Mouse (Mus musculus) neural tube, embryonic 14.5 days (tissue): ENCODE results near the gene Thada. TPM values are rescaled to one million over a fixed set of nuclear protein-coding genes. Genes with fewer than 3 reads are reported as not detected.

Source experiments
- ATAC-seq: fragments of 200-750 bp; cut with Nextera tagmentation; 2 replicates; pipeline ENCODE4 v1.8.0; 2017; ENCODE audit warnings: low read depth, mild to moderate bottlenecking, moderate TSS enrichment, moderate library complexity
- H3K27ac ChIP-seq: fragments of 300-500 bp; sonication (generic); 2 replicates; pipeline ENCODE4 v1.5.1; 2014; ENCODE audit warnings: low read depth, mild to moderate bottlenecking, control low read depth, low read length, moderate library complexity, mixed read lengths
- H3K27me3 ChIP-seq: fragments of 300-500 bp; sonication (generic); 2 replicates; pipeline ENCODE4 v1.6.1; 2014; ENCODE audit warnings: low read length; ENCODE audit not compliant: control insufficient read depth, insufficient read depth
- H3K36me3 ChIP-seq: fragments of 300-500 bp; sonication (generic); 2 replicates; pipeline ENCODE4 v1.6.1; 2014; ENCODE audit warnings: low read length, mixed read lengths; ENCODE audit not compliant: control insufficient read depth, insufficient read depth
- H3K4me1 ChIP-seq: fragments of 300-500 bp; sonication (generic); 2 replicates; pipeline ENCODE4 v1.6.1; 2014; ENCODE audit warnings: low read length; ENCODE audit not compliant: control insufficient read depth, insufficient read depth
- H3K4me2 ChIP-seq: fragments of 300-500 bp; sonication (generic); 2 replicates; pipeline ENCODE4 v1.6.1; 2014; ENCODE audit warnings: mild to moderate bottlenecking, low read depth, low read length, control low read depth
- H3K4me3 ChIP-seq: fragments of 300-500 bp; sonication (generic); 2 replicates; pipeline ENCODE4 v1.5.1; 2014; ENCODE audit warnings: low read depth, low read length, control low read depth, mixed read lengths
- H3K9ac ChIP-seq: fragments of 300-500 bp; sonication (generic); replicated peaks from 2 replicates; pipeline ENCODE4 v1.6.1; 2014; ENCODE audit warnings: low read depth, mild to moderate bottlenecking, control low read depth, low read length, mixed read lengths
- H3K9me3 ChIP-seq: fragments of 300-500 bp; sonication (generic); 2 replicates; pipeline ENCODE4 v1.6.1; 2016; ENCODE audit warnings: low read length; ENCODE audit not compliant: control insufficient read depth
- WGBS: fragments of 180-500 bp; shearing (Covaris S2); extraction: QIAGEN DNeasy Blood & Tissue Kit; methylation state at CpG from one replicate; pipeline ENCODE4 v1.1.7; 2014; 5-methylcytosine and 5-hydroxymethylcytosine counted together
- polyA plus RNA-seq: library from polyadenylated mRNA; unstranded; fragments of >200 nt; fragmentation: Nextera tagmentation; extraction: Ambion mirVana; gene quantifications from 2 replicates; pipeline ENCODE4 v1.2.1, GENCODE M21; 2014

Thada gene
- polyA plus RNA-seq, 1 experiment from 2014 or later, result 12.8 TPM

DNA sequence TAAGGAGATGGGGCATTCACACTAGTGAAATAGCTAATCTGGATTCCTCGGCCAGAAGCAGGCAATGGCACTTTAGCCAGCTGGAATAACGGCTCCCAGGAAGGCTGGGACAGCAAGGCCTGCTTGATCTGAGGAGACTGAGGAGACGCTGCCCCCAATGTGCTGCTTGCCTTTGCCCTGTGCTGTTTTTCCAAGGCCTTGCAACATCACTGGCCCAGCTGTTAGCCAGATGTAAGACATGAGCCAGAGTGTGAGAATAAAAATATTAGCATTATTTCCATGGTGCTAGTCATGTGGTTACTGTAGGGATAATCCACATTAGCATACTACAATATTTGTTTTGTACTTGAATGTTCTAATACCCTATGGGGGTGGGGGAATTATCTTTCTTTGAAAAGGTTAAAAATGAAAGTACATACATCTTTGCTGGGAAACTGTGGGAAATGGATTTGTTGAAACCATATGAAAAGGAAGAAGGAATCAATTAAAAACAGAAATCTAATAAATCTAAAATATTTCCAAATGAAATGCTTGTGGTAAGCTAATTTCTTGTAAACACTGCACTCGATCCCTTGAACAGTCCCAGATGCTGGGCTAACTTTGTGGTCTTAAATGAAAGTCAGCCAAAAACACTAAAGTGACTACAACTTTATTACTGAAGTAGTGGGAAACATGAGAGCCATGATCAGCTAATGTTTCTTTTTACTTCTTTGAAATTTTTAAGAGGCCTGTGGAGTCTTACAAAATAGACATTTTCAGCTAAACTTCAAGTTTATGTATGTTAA lies 43.8 kb downstream of the Thada start:
- no peak for ATAC-seq
- 89% methylated on average over 4 of the region's 4 CpGs for WGBS
- H3K4me3 ChIP-seq, result no peak overlapping the region
- no peak overlapping the region for H3K27ac ChIP-seq
- no peaks in the 10 kb centered on the region for H3K9me3 ChIP-seq
- no peaks in the 10 kb centered on the region for H3K4me1 ChIP-seq
- no peak overlapping the region for H3K9ac ChIP-seq
- peaks cover 18% of the 10 kb centered on the region for H3K36me3 ChIP-seq
- no peaks in the 10 kb centered on the region for H3K27me3 ChIP-seq
- no peak overlapping the region for H3K4me2 ChIP-seq

- no peaks in the 10 kb centered on the region for H3K4me1 ChIP-seq
- no peak overlapping the region for H3K4me3 ChIP-seq
- no peaks in the 10 kb centered on the region for H3K9me3 ChIP-seq
- no peak overlapping the region for H3K27ac ChIP-seq
- peaks cover 12% of the 10 kb centered on the region for H3K36me3 ChIP-seq
- ATAC-seq, result no peak
- 93% methylated on average over 4 of the region's 4 CpGs for WGBS
- H3K9ac ChIP-seq, result no peak overlapping the region
- no peaks in the 10 kb centered on the region for H3K27me3 ChIP-seq
- no peak overlapping the region for H3K4me2 ChIP-seq
Measured at GRCm38 (mm10) chr17:84421042-84421441, 45.0 kb downstream of the Thada start.

DNA sequence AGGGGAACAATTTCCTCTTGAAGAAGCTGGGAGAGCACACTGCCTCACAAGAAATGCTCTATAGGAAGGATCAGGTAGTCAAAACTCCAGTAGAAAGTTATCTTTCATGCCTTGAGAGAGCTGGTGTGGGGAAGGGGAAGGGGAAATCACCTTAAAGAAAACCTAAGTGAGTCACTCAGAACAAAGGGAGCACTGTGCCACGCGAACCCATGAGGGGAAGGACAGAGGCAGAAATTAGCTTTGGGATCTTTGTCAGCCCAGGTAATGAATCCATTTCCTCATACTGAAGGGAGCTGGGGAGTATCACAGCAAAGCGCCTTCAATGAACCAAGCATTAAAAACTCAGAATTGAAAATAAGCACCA lies 45.7 kb downstream of the Thada start:
- Histone ChIP-seq H3K9me3 (no peaks in the 10 kb centered on the region), H3K9ac (no peak overlapping the region), H3K27me3 (no peaks in the 10 kb centered on the region), H3K4me1 (no peaks in the 10 kb centered on the region), H3K4me2 (no peak overlapping the region), H3K27ac (no peak overlapping the region), H3K36me3 (peaks cover 8% of the 10 kb centered on the region; the same call in 1 of the 2 replicates), H3K4me3 (no peak overlapping the region)
- ATAC-seq, result no peak
- 79% methylated on average over 3 of the region's 3 CpGs for WGBS

- Histone ChIP-seq H3K27me3 (no peaks in the 10 kb centered on the region), H3K36me3 (peaks cover 8% of the 10 kb centered on the region; the same call in 1 of the 2 replicates), H3K4me3 (no peak overlapping the region), H3K9ac (no peak overlapping the region), H3K4me1 (no peaks in the 10 kb centered on the region), H3K27ac (no peak overlapping the region), H3K4me2 (no peak overlapping the region), H3K9me3 (no peaks in the 10 kb centered on the region)
- ATAC-seq, result no peak
- WGBS, result 71% methylated on average over 11 of the region's 11 CpGs
Measured at GRCm38 (mm10) chr17:84419326-84420275, 46.4 kb downstream of the Thada start.

DNA sequence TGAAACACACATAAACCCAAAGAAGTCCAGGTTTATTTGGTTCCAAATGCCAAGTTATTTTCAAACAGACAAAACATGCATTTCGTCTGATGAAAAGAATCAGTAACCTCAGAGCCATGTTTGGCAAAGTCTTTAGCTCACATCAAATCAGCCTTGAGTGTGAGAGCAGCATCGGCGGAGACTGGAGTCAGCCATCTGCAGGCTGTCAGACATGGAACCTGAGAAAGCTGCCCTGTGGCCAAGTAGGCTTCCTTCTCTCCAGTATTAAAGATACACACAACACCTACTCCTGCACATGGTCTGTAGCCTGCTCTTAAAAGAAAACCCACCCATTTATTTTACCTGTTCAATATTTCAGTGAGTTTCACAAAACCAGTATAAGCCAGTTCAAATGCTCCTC lies 50.1 kb downstream of the Thada start:
- Histone ChIP-seq H3K9me3 (no peaks in the 10 kb centered on the region), H3K4me2 (no peak overlapping the region), H3K9ac (no peak overlapping the region), H3K27ac (no peak overlapping the region), H3K36me3 (no peaks in the 10 kb centered on the region), H3K4me1 (no peaks in the 10 kb centered on the region), H3K27me3 (no peaks in the 10 kb centered on the region), H3K4me3 (no peak overlapping the region)
- 90% methylated on average over 3 of the region's 3 CpGs for WGBS
- ATAC-seq, result no peak

GRCm38 (mm10) chr17:84408731-84409130 lies 57.3 kb downstream of the Thada start:
- H3K4me1 ChIP-seq, result no peaks in the 10 kb centered on the region
- H3K36me3 ChIP-seq, result no peaks in the 10 kb centered on the region
- no peaks in the 10 kb centered on the region for H3K27me3 ChIP-seq
- no peak overlapping the region for H3K27ac ChIP-seq
- WGBS, result 85% methylated on average over 1 of the region's 1 CpGs
- no peak overlapping the region for H3K9ac ChIP-seq
- H3K4me3 ChIP-seq, result no peak overlapping the region
- no peaks in the 10 kb centered on the region for H3K9me3 ChIP-seq
- H3K4me2 ChIP-seq, result no peak overlapping the region
- ATAC-seq, result no peak

DNA sequence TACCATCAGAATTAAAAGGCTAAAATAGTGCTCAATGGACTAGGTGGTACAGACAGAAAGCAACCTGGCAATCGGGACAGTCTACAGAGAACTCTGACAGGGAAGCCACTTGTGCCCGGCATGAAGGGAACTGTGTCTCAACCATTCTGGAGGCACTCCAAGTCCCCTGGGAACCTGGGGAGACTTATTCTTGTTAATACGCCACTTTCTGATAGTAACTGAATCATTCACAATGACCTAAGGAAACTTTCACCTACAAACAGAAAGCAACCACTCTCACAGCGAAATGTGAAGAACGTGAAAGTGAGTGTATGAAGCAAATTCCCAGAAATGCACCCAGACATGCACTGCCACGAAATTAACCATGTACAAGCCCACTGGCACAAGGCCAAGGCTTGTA lies 60.4 kb downstream of the Thada start:
- H3K27ac ChIP-seq, result no peak overlapping the region
- H3K27me3 ChIP-seq, result no peaks in the 10 kb centered on the region
- H3K4me3 ChIP-seq, result no peak overlapping the region
- no peaks in the 10 kb centered on the region for H3K36me3 ChIP-seq
- no peaks in the 10 kb centered on the region for H3K9me3 ChIP-seq
- no peak overlapping the region for H3K9ac ChIP-seq
- no peaks in the 10 kb centered on the region for H3K4me1 ChIP-seq
- ATAC-seq, result no peak
- no peak overlapping the region for H3K4me2 ChIP-seq
- 82% methylated on average over 6 of the region's 6 CpGs for WGBS

DNA sequence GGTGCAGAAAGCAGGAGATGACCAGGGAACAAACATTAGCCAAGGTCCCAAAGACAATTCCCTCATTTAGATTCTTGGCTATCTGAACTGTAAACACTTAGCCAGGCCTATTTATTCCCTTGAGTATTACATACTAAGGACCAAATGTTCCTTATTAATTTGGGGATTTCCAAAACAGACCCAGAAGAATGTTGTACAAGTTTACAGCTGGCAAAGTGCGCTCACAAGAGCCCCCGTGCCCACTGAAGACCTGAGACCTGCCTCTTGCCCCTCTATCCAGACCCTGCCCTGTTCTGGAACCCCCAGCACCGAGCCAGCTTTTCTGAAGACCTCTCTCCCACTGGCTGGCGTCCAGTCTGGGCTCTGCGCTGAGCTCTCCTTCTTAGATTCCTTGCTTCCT lies 64.2 kb downstream of the Thada start:
- H3K4me2 ChIP-seq, result no peak overlapping the region
- H3K27me3 ChIP-seq, result no peaks in the 10 kb centered on the region
- H3K36me3 ChIP-seq, result no peaks in the 10 kb centered on the region
- ATAC-seq, result no peak
- no peaks in the 10 kb centered on the region for H3K4me1 ChIP-seq
- no peaks in the 10 kb centered on the region for H3K9me3 ChIP-seq
- no peak overlapping the region for H3K4me3 ChIP-seq
- WGBS, result 96% methylated on average over 5 of the region's 5 CpGs
- H3K9ac ChIP-seq, result no peak overlapping the region
- no peak overlapping the region for H3K27ac ChIP-seq

- ATAC-seq, result no peak
- no peak overlapping the region for H3K9ac ChIP-seq
- 92% methylated on average over 6 of the region's 6 CpGs for WGBS
Measured at GRCm38 (mm10) chr17:84399431-84399830, 66.6 kb downstream of the Thada start.

More at GRCm38 (mm10) chr17:84399431-84399830, 66.6 kb downstream of the Thada start:
- Histone ChIP-seq H3K27me3 (no peaks in the 10 kb centered on the region), H3K36me3 (no peaks in the 10 kb centered on the region), H3K27ac (no peak overlapping the region), H3K4me3 (no peak overlapping the region), H3K4me2 (no peak overlapping the region), H3K4me1 (no peaks in the 10 kb centered on the region), H3K9me3 (no peaks in the 10 kb centered on the region)
